Comparison of ENCODE assay signal across 16 mouse cellular contexts in the genomic region with DNA sequence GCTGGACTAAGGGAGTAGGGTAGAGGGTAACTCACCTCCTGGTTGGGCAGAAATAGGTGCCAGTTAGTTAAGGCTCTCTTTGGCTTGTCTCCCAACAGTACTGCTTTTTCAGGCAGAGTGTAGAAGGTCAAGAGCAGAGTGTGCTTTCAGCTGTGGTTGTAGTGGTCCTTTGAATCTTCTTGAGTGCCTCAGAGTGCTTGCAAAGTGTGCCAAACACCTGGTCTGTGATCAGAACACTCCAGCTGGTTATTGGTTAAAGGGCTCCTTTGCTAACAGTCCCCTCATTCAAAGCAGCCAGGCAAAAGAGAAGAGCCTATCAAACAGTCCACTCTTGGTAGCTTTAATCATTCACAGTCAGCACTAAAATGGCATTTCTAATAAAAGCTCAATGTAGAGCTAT. TPM values are rescaled to one million over a fixed set of nuclear protein-coding genes. Genes with fewer than 3 reads are reported as not detected.
"Had no signal": no experiment of that assay in that cellular context is flagged by ENCODE, and none has a peak within 500 bp of the region (broad histone marks: within the 10 kb centered on the region; RNA-seq: fewer than 3 reads in every experiment).

No protein-coding gene starts in this region.

- H3K36me3 ChIP-seq: midbrain, embryonic 12.5 days had no signal

- H3K9ac ChIP-seq: liver, embryonic 14.5 days; midbrain, embryonic 12.5 days had no signal

- H3K27me3 ChIP-seq: megakaryocyte, embryonic 14.5 days; midbrain, embryonic 12.5 days had no signal

- ATAC-seq: inflammation-experienced regulatory T-cells, adult 6 months; intestine, postnatal 0 days had no signal

- H3K4me3 ChIP-seq: left cerebral cortex, adult 2 months; megakaryocyte, embryonic 14.5 days; midbrain, embryonic 12.5 days had no signal

- H3K4me1 ChIP-seq: megakaryocyte, embryonic 14.5 days; midbrain, embryonic 12.5 days had no signal

- DNase-seq: kidney, adult 8-10 months; kidney, postnatal 25 days; lung, adult 18-20 months; lung, postnatal 36 days; thymus, postnatal 4 days had no signal

- H3K4me2 ChIP-seq: midbrain, embryonic 12.5 days had no signal

- H3K9me3 ChIP-seq: megakaryocyte, embryonic 14.5 days; midbrain, embryonic 12.5 days had no signal

- H3K27ac ChIP-seq: left cerebral cortex, adult 2 months; liver, embryonic 14.5 days; midbrain, embryonic 12.5 days; stomach, postnatal 0 days had no signal

RNA-seq across cellular contexts. Expression of gene Grm3, which starts 56.1 kb away (rescaled TPM):
- total RNA-seq: liver, adult 2 months; monocyte, adult 5-6 weeks; neutrophil, adult 5-6 weeks had no signal
- polyA plus RNA-seq: inflammation-experienced regulatory T-cells, adult 6 months; intestine, postnatal 0 days; limb, embryonic 11.5 days; liver, adult 2 months had no signal
